Mouse (Mus musculus): ENCODE results near the gene Slc2a1.
A peak's percentile ranks its signal among the peaks of the same experiment; 100 is the strongest.

Slc2a1 gene

DNA sequence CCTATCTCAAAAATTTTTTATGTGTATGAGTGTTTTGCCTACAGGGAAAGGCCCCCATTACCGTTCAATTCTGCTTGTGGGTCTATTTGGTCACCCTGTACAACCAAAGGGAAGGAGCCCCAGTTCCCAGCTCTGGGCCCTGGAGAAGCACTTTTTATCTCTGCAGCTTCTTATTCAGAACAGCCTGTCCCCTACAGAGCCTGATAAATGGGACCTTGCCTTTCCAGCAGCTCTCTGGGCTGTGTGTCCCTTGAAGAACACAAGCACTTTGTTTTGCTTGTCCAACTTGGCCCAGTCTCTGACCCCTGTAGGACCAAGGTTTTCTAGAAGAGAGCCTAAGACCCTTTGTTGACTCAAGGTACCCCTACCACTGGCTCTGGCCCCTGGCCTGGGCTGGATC lies 20.6 kb downstream of the Slc2a1 start:
- DNase-seq (ENCODE audit: low read depth, low spot score), result no peak

- no peak for DNase-seq (ENCODE audit: low read depth, low spot score)
Measured at GRCm38 (mm10) chr4:119131189-119131910, 22.8 kb downstream of the Slc2a1 start.

- DNase-seq (ENCODE audit: low read depth, low spot score), result no peak
Measured at GRCm38 (mm10) chr4:119133306-119133705, 24.8 kb downstream of the Slc2a1 start.

GRCm38 (mm10) chr4:119133860-119134259 lies 25.3 kb downstream of the Slc2a1 start:
- DNase-seq (ENCODE audit: low read depth, low spot score), result no peak

DNA sequence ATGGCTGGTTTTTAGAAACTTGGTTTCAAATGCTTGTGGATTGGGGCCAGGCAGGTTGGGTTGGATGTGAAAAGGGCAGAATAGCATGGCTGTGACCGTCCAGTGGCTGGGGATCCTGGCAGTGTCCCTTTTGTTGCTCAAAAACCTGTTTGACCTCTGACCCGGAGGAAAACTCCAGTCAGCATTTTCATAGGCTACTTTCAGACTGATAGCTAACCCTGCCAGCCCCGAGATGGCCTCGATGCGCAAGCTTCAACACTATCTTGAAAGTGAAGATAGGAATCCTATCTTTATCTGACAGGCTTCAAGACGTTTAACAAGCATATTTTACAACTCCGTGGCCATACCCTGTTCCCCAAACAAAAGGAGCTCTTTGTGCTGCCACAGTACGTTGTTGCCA lies 28.8 kb downstream of the Slc2a1 start:
- no peak for DNase-seq (ENCODE audit: low read depth, low spot score)

GRCm38 (mm10) chr4:119138171-119138570 lies 29.7 kb downstream of the Slc2a1 start:
- DNase-seq (ENCODE audit: low read depth, low spot score), result no peak

DNA sequence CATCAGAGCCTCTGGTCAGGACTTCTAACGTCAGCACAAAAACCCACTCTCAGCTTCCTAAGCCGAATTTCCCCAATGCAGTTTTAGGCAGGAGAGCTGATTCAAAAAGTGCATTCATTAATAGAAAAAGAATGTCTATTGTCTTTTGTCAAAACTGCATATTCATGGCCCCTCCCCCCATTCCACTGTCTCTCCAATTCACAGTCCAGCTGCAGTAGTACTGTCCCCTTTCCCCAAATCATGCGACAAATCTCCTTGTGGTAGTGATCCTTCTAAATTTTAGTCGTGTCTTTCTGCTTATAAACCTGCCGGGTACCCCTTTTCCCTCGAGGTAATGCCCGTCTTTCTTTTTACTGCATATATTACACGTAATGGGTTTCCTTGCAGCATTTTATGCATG lies 30.3 kb downstream of the Slc2a1 start:
- DNase-seq (ENCODE audit: low read depth, low spot score), result no peak

DNA sequence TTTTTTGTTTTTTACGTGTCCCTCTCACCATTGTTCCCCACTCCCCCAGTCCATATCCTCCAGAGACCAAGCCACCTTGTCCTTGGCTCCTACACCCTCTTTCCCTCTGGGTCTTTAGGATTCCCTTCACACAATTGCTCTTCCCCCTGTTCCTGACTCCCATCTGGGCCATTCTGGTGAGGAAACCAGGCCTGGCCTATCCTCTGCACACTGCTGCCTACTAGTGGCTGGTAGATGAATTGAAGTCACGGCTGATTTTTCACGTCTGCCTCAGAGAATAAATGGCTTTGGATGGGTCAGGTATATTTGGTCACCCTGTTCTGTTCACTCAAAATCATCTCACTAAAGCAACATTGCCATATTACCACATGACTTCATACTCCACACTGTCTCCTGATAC lies 31.6 kb downstream of the Slc2a1 start:
- peak; percentile 69 for DNase-seq (ENCODE audit: low read depth, low spot score)

- no peak for DNase-seq (ENCODE audit: low read depth, low spot score)
Measured at GRCm38 (mm10) chr4:119141191-119141590, 32.7 kb downstream of the Slc2a1 start.

DNA sequence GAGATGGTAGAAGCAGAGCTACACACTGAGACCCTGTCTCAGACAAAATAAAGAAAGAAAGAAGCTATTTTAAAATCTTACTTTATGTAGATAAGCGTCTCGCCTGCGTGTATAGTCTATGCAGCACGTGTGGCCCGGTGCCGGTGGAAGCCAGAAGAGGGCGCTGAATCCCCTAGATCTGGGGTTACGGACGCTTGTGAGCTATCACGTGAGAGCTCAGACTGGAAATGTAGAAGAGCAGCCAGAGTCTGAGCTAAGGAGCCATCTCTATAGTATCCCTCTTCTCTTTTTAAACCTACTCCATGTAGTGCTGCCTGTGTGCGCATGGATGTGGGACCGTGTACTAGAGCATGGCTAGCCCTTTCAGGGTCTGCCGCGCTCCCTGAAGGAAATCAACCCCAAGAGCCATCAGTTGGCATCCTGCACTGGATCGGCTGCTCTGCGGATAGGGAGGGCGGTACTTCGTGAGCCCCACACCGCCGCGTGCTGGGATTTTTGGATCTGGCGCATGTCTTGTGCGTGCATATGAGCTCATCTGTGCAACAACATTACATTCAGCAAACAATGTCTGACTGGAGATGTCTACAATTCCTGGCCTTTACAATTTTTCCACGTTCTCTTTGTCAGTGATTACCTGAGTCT lies 33.8 kb downstream of the Slc2a1 start:
- no peak for DNase-seq (ENCODE audit: low read depth, low spot score)

- DNase-seq (ENCODE audit: low read depth, low spot score), result no peak
Measured at GRCm38 (mm10) chr4:119146816-119147215, 38.3 kb downstream of the Slc2a1 start.

GRCm38 (mm10) chr4:119147347-119147746 lies 38.8 kb downstream of the Slc2a1 start:
- DNase-seq (ENCODE audit: low read depth, low spot score), result no peak

- DNase-seq (ENCODE audit: low read depth, low spot score), result no peak
Measured at GRCm38 (mm10) chr4:119148741-119149140, 40.2 kb downstream of the Slc2a1 start.

DNA sequence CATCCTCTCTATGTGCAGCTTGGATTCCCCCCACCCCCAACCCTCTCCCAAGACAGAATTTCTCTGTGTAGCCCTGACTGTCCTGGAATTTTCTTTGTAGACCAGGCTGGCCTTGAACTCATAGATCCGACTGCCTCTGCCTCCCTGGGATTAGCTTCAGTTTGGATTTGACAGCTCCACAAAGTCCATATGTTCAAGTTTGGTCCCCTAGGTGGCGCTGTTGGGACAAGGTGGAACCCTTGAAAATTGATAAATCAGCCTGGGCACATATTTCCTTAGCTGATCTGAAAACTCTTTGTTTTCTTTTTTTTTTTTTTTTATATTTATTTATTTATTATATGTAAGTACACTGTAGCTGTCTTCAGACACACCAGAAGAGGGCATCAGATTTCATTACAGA lies 48.7 kb downstream of the Slc2a1 start:
- DNase-seq (ENCODE audit: low read depth, low spot score), result peak; percentile 71

DNA sequence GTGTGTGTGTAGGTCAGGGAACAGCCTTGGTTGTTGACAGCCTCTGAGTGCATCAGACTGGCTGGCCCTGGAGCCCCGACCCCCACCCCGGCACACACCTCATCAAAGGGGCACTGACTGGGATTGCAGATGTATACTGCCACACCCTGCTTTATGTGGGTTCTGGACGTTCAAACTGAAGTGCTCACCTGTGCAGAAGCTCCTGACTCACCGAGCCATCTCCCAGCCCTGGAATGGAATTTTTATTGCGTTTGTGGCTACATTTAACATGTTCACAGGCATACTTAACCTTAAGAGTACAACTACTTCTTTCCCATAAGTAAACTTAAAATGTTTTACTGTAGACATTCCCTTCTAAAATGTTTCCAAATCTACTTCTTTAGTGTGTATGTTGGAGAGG lies 49.4 kb downstream of the Slc2a1 start:
- DNase-seq (ENCODE audit: low read depth, low spot score), result no peak

DNA sequence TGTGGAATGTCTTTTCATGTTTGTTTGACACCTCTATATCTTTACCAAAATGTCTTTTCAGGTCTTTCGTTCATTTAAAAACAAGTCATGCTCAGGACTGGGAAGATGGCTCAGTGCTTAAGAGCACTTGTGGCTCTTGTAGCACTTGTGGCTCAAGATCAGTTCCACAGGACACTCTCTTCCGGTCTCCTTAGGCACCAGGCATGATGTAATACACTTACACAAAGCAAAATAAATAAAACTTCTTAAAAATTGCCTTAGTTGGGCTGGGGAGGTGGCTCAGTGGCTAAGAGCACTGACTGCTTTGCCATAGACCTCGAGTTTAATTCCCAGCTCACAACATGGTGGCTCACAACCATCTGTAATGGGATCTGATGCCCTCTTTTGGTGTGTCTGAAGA lies 52.8 kb downstream of the Slc2a1 start:
- no peak for DNase-seq (ENCODE audit: low read depth, low spot score)

- DNase-seq (ENCODE audit: low read depth, low spot score), result no peak
Measured at GRCm38 (mm10) chr4:119162990-119163389, 54.5 kb downstream of the Slc2a1 start.

GRCm38 (mm10) chr4:119165916-119166315 lies 57.4 kb downstream of the Slc2a1 start:
- no peak for DNase-seq (ENCODE audit: low read depth, low spot score)

GRCm38 (mm10) chr4:119167068-119167467 lies 58.6 kb downstream of the Slc2a1 start:
- no peak for DNase-seq (ENCODE audit: low read depth, low spot score)

DNA sequence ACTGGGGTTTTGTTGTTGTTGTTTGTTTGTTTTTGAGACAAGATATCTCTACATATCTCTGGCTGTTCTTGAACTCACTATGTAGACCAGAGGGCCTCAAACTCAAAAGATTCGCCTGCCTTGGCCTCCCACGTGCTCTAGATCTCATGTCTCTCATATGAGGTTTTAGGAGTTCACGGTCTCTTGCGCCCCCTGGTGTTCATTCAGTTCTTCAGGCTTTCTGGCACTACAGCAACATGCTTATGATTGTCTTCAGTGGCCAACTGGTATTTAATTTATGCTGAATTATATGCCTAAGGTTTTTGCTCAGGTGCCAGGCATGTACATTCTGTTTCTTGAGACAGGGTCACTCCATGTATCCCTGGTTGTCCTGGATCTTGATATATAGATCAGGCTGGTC lies 59.2 kb downstream of the Slc2a1 start:
- DNase-seq (ENCODE audit: low read depth, low spot score), result peak; percentile 86

GRCm38 (mm10) chr4:119172919-119173650 lies 64.6 kb downstream of the Slc2a1 start:
- no peak for DNase-seq (ENCODE audit: low read depth, low spot score)

GRCm38 (mm10) chr4:119173851-119174453 lies 65.4 kb downstream of the Slc2a1 start, which contains the start of gene Zfp691:
Gene Zfp691 (minus strand): TSS chr4:119174195.
- DNase-seq (ENCODE audit: low read depth, low spot score), result peak; percentile 96

All from c-Kit-negative CD71-positive TER-119-positive erythroid progenitor cells, embryonic 14.5 days (primary cell).